ENCODE assay signal across 9 mouse cellular contexts in the genomic region with DNA sequence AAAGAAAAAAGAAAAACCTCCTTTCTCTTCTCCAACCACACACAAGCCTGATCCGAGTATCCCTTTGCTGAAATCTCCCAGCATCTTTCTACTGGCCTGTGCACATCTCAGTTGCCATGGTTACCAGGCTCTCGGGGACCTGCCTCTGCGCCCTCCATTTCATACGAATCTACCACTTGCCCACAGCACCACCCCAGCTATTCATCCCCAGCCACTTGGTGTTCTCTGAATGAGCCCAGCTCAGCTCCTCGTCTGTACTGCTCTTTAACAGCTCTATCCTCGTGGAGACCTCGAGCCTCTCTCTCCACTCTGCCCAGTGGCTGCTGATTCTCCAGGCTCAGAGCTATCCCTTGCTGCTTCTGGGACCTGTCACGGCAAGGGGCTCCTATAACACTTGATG.
DNase-seq lines count a peak whose midpoint lies in the region; ATAC-seq and TF ChIP-seq lines count a peak whose summit lies in the region.
"Had no signal": no experiment of that assay in that cellular context is flagged by ENCODE, and none has a peak within 500 bp of the region (broad histone marks: within the 10 kb centered on the region; RNA-seq: fewer than 3 reads in every experiment).

No protein-coding gene starts in this region.

- no peaks in the 10 kb centered on the region for H3K9me3 ChIP-seq in embryonic facial prominence, embryonic 11.5 days (replicated peaks; ENCODE audit: control insufficient read depth, low read length)
- H3K9me3 ChIP-seq in hindbrain, embryonic 15.5 days: no peaks in the 10 kb centered on the region
- H3K9me3 ChIP-seq in midbrain, embryonic 15.5 days: no peaks in the 10 kb centered on the region
- no peaks in the 10 kb centered on the region for H3K9me3 ChIP-seq in stomach, postnatal 0 days (ENCODE audit: control insufficient read depth, low read length)
- H3K9me3 ChIP-seq in limb, embryonic 10.5 days (replicated peaks): no peaks in the 10 kb centered on the region
- H3K9me3 ChIP-seq: liver, embryonic 15.5 days had no signal

- H3K4me1 ChIP-seq in embryonic facial prominence, embryonic 11.5 days (ENCODE audit: control insufficient read depth, insufficient read depth, low read length): no peaks in the 10 kb centered on the region
- peaks cover 37% of the 10 kb centered on the region for H3K4me1 ChIP-seq in hindbrain, embryonic 15.5 days (replicated peaks)
- peaks cover 42% of the 10 kb centered on the region for H3K4me1 ChIP-seq in midbrain, embryonic 15.5 days
- H3K4me1 ChIP-seq in stomach, postnatal 0 days (replicated peaks; ENCODE audit: control insufficient read depth, insufficient read depth): no peaks in the 10 kb centered on the region
- peaks cover 11% of the 10 kb centered on the region for H3K4me1 ChIP-seq in limb, embryonic 10.5 days
- H3K4me1 ChIP-seq: liver, embryonic 15.5 days had no signal

- TF ChIP-seq CTCF in brain, embryonic 14.5 days (IDR thresholded peaks at IDR 0.05; ENCODE audit: borderline replicate concordance, extremely low read depth, insufficient read depth, insufficient read length): no peak
- no peak for TF ChIP-seq CTCF in stomach, postnatal 0 days (IDR thresholded peaks at IDR 0.05; ENCODE audit: low read depth)

- H3K4me2 ChIP-seq in embryonic facial prominence, embryonic 11.5 days (ENCODE audit: low read depth, low read length): no peak overlapping the region
- H3K4me2 ChIP-seq in hindbrain, embryonic 15.5 days: 0 out of 2 replicates have a peak overlapping the region, but pooled peaks have one; percentile 14
- peak overlapping the region; percentile 26; the same call in 1 of the 2 replicates for H3K4me2 ChIP-seq in midbrain, embryonic 15.5 days
- no peak overlapping the region for H3K4me2 ChIP-seq in stomach, postnatal 0 days (replicated peaks; ENCODE audit: low read depth)
- H3K4me2 ChIP-seq: liver, embryonic 15.5 days had no signal

- peak; percentile 91 for DNase-seq in brain, embryonic 14.5 days (ENCODE audit: low read depth)
- DNase-seq in embryonic facial prominence, embryonic 11.5 days (ENCODE audit: low spot score): peak; percentile 21
- no peak for DNase-seq in stomach, postnatal 0 days (ENCODE audit: low spot score)
- DNase-seq in limb, embryonic 10.5 days (ENCODE audit: low spot score): no peak
- no peak for DNase-seq in gastrocnemius, postnatal 25 days
- no peak for DNase-seq in thymus, postnatal 36 days

- 0 out of 2 replicates have a peak, but pooled peaks have one; percentile 26 for ATAC-seq in embryonic facial prominence, embryonic 11.5 days (replicated peaks; ENCODE audit: insufficient number of reproducible peaks, low FRiP score, low TSS enrichment, low read depth)
- ATAC-seq in hindbrain, embryonic 15.5 days (ENCODE audit: low FRiP score, low read depth): peak; percentile 82
- peak; percentile 88 for ATAC-seq in midbrain, embryonic 15.5 days (replicated peaks)
- ATAC-seq in stomach, postnatal 0 days (ENCODE audit: low FRiP score, low TSS enrichment): no peak

- no peak overlapping the region for H3K4me3 ChIP-seq in embryonic facial prominence, embryonic 11.5 days (ENCODE audit: low read depth, low read length)
- H3K4me3 ChIP-seq in hindbrain, embryonic 15.5 days: no peak overlapping the region
- no peak overlapping the region for H3K4me3 ChIP-seq in midbrain, embryonic 15.5 days
- no peak overlapping the region for H3K4me3 ChIP-seq in stomach, postnatal 0 days (ENCODE audit: low read depth, low read length)
- H3K4me3 ChIP-seq in limb, embryonic 10.5 days: no peak overlapping the region
- H3K4me3 ChIP-seq: liver, embryonic 15.5 days had no signal

- H3K36me3 ChIP-seq in embryonic facial prominence, embryonic 11.5 days (replicated peaks; ENCODE audit: control insufficient read depth, insufficient read depth, low read depth, low read length): no peaks in the 10 kb centered on the region
- H3K36me3 ChIP-seq in hindbrain, embryonic 15.5 days: no peaks in the 10 kb centered on the region
- no peaks in the 10 kb centered on the region for H3K36me3 ChIP-seq in midbrain, embryonic 15.5 days (replicated peaks)
- H3K36me3 ChIP-seq in stomach, postnatal 0 days (ENCODE audit: control insufficient read depth, insufficient read depth, low read length): no peaks in the 10 kb centered on the region
- no peaks in the 10 kb centered on the region for H3K36me3 ChIP-seq in limb, embryonic 10.5 days
- H3K36me3 ChIP-seq: liver, embryonic 15.5 days had no signal

- H3K27me3 ChIP-seq in embryonic facial prominence, embryonic 11.5 days (ENCODE audit: control insufficient read depth, insufficient read depth, low read length): no peaks in the 10 kb centered on the region
- H3K27me3 ChIP-seq in hindbrain, embryonic 15.5 days: no peaks in the 10 kb centered on the region
- H3K27me3 ChIP-seq in midbrain, embryonic 15.5 days (replicated peaks): no peaks in the 10 kb centered on the region
- H3K27me3 ChIP-seq in stomach, postnatal 0 days (ENCODE audit: control insufficient read depth, insufficient read depth, low read length): no peaks in the 10 kb centered on the region
- peaks cover 22% of the 10 kb centered on the region for H3K27me3 ChIP-seq in limb, embryonic 10.5 days (ENCODE audit: low read depth, poor library complexity, severe bottlenecking)

- no peak overlapping the region for H3K27ac ChIP-seq in embryonic facial prominence, embryonic 11.5 days (replicated peaks; ENCODE audit: low read depth, low read length)
- H3K27ac ChIP-seq in hindbrain, embryonic 15.5 days (replicated peaks): peak overlapping the region; percentile 74
- peak overlapping the region; percentile 81 for H3K27ac ChIP-seq in midbrain, embryonic 15.5 days
- no peak overlapping the region for H3K27ac ChIP-seq in stomach, postnatal 0 days (replicated peaks)
- no peak overlapping the region for H3K27ac ChIP-seq in limb, embryonic 10.5 days
- H3K27ac ChIP-seq: liver, embryonic 15.5 days had no signal

- no peak overlapping the region for H3K9ac ChIP-seq in embryonic facial prominence, embryonic 11.5 days (replicated peaks; ENCODE audit: low read length)
- H3K9ac ChIP-seq in hindbrain, embryonic 15.5 days: no peak overlapping the region
- no peak overlapping the region; the same call in 1 of the 2 replicates for H3K9ac ChIP-seq in midbrain, embryonic 15.5 days
- no peak overlapping the region for H3K9ac ChIP-seq in stomach, postnatal 0 days (ENCODE audit: low read length)
- H3K9ac ChIP-seq: liver, embryonic 15.5 days had no signal

- whole genome bisulfite sequencing in embryonic facial prominence, embryonic 11.5 days: 61% methylated on average over 8 of the region's 8 CpGs
- 12% methylated on average over 8 of the region's 8 CpGs for WGBS in hindbrain, embryonic 15.5 days
- 6% methylated on average over 8 of the region's 8 CpGs for WGBS in midbrain, embryonic 15.5 days
- 53% methylated on average over 8 of the region's 8 CpGs for WGBS in stomach, postnatal 0 days
- WGBS in limb, embryonic 10.5 days: 58% methylated on average over 8 of the region's 8 CpGs

- no peak for TF ChIP-seq EP300 in stomach, postnatal 0 days (optimal IDR thresholded peaks at IDR 0.05)

- no peak for TF ChIP-seq POLR2A in brain, embryonic 14.5 days (IDR thresholded peaks at IDR 0.05; ENCODE audit: borderline replicate concordance, extremely low read depth, insufficient read depth, insufficient read length, poor library complexity, severe bottlenecking)

Comparison
In these comparisons a context has a peak if more than half of its experiments do, and no peak if none do; other contexts are left out.
1. DNase-seq: peak in brain, embryonic 14.5 days (single experiment) and embryonic facial prominence, embryonic 11.5 days (single experiment); none in stomach, postnatal 0 days (single experiment), limb, embryonic 10.5 days (single experiment), gastrocnemius, postnatal 25 days (single experiment) and thymus, postnatal 36 days (0 of 2).
2. H3K27ac ChIP-seq: peak in hindbrain, embryonic 15.5 days (single experiment) and midbrain, embryonic 15.5 days (single experiment); none in embryonic facial prominence, embryonic 11.5 days (single experiment), stomach, postnatal 0 days (single experiment) and limb, embryonic 10.5 days (single experiment).
3. H3K4me2 ChIP-seq: peak in hindbrain, embryonic 15.5 days (single experiment) and midbrain, embryonic 15.5 days (single experiment); none in embryonic facial prominence, embryonic 11.5 days (single experiment) and stomach, postnatal 0 days (single experiment).